Mouse (Mus musculus) embryo, embryonic 9.5 days (tissue): ENCODE measurements around the gene Gm29735.
"Not testable (repeated sequence)": the region's sequence is repeated elsewhere in the genome, so short reads cannot be mapped to it uniquely, and the experiment has no call there.

ENCODE experiments used
- DNase-seq: peaks from one replicate; pipeline ENCODE4 v3.0.0-alpha.2; 2017; ENCODE audit errors: extremely low spot score

The Gm29735 gene

DNA sequence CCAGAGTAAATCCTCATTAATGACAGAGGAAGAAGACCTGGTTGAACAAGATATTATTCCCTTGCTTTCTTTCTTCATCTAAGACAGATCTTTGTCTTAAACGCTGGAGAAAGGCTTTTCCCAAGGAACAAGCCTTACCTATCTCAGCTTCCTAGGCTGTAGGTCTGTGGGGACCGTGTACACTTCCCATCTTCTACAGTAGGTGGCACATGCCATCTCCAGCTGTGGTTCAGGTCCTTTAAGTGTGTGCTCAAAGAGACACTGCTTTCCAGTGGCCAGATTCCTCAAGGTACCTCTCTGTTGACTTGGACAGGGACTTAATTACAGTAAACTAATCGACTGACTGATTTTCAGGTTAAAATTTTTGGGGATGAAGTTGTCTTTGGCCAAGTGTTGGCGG is 28.1 kb downstream of the Gm29735 start:
- DNase-seq, result no peak

DNA sequence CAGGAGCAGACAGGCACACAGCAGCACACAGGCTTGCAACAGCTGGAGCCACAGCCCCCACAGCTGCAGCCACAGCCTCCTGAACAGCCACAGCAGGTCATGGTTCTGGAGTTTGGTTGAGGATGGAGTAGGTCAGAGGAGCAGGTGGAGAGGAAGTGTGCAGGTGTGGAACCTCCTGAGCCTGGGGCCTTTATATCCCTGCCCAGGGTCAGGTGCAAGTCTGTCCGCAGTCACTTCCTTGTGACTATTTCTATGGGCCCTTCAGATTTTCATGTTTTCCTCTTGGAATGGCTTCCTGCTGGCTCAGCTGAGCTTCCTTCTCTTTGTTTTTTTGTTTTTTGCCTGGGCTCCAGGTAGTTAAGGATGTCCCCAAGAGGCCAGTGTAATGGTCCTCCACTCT is 36.3 kb downstream of the Gm29735 start, which contains the start of gene Gm45618:
Gm45618 (minus strand) TSS at position 101 of the 400 bp plus-strand sequence.
- DNase-seq, result not testable (repeated sequence)

DNA sequence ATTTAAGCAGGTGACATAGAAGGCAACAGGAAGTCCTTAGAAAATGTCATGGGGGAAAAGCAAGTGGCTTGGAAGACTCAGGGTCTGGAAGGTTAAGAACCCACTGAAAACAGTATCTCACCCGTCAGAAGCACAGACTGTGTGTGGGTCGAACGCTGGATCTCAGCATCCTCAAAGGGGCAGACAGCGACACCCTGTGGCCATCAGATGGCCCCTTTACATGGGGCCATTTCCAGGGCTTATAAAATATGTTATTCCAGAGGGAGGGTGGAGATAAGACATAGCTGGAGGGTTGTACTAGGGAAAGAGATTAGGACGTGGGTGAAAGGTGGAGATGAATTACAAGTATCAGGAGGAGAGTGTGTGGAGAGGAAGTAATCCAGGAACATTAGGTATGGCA is 37.3 kb downstream of the Gm29735 start:
- peak; percentile 9 for DNase-seq
